Mouse (Mus musculus): Measurements from ENCODE around the gene Kirrel3.

DNA sequence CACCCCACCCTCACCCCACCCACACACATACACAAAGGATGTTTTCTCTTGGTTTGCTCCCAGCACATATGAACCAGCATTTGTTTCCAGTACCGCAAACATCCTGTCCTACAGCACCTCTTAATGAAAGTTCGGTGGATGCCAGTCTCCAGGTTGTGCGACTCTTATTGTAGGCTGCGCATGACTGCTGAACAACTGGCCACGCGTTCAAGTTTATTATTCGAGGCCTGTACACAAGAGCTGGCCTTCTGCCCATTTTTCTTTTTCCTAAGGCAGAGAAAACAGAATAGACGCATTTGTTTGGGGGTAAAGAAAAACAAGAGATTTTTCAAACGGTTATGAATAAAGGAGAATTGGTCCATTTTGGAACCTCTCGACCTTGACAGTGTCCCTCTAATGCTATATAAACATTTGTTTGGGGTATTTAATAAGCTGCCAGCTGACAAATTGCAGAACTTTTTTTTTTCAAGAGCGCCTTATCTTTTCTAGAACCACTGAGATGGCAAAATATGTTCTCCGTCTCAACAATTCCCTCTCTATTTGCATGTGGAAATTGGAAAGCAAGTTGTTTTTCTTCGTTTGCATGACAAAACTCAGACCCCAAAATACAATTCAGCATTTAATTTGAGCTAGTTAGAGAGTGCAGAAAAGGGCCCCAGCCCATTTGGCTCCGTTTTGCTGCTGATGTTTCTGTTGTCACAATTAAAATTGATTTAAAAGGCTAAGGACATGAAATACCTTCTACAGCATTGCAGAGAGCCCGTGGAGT is 179.9 kb downstream of the Kirrel3 start:
- TF ChIP-seq CTCF (IDR thresholded peaks at IDR 0.05) = no peak
- TF ChIP-seq EP300 (IDR thresholded peaks at IDR 0.05) = no peak

Data from lung, postnatal 0 days (tissue).